Mouse (Mus musculus) megakaryocyte, embryonic 14.5 days (primary cell): ENCODE results near the gene Grpr. TPM values are rescaled to one million over a fixed set of nuclear protein-coding genes. Genes with fewer than 3 reads are reported as not detected.

Source experiments
- H3K27me3 ChIP-seq: replicated peaks from 2 replicates; pipeline ENCODE3; 2012; ENCODE audit warnings: inconsistent platforms
- H3K36me3 ChIP-seq: replicated peaks from 2 replicates; pipeline ENCODE3; 2012; ENCODE audit warnings: low read length, inconsistent platforms, mixed read lengths
- H3K4me1 ChIP-seq: 2 replicates; pipeline ENCODE4 v1.6.1; 2012; ENCODE audit warnings: inconsistent platforms
- H3K4me3 ChIP-seq: replicated peaks from 2 replicates; pipeline ENCODE3; 2012; ENCODE audit warnings: moderate library complexity, mild to moderate bottlenecking, inconsistent platforms
- H3K9me3 ChIP-seq: 2 replicates; pipeline ENCODE4 v1.6.1; 2012; ENCODE audit warnings: inconsistent platforms
- FLI1 ChIP-seq: IDR thresholded peaks from 2 replicates; pipeline ENCODE4 v1.6.1; 2012; ENCODE audit warnings: low read length, inconsistent platforms, mixed read lengths
- GATA1 ChIP-seq: IDR thresholded peaks from 3 replicates; pipeline ENCODE4 v1.6.1; 2012; ENCODE audit warnings: mixed read lengths, low read length, inconsistent platforms, borderline replicate concordance
- polyA plus RNA-seq: library from polyadenylated mRNA; stranded (reverse); fragments of >175 nt; gene quantifications from 2 replicates; pipeline ENCODE4 v1.2.3, GENCODE M21; 2012; ENCODE audit warnings: low replicate concordance; ENCODE audit not compliant: insufficient read depth

Grpr gene
- polyA plus RNA-seq = not detected in 2 replicates

DNA sequence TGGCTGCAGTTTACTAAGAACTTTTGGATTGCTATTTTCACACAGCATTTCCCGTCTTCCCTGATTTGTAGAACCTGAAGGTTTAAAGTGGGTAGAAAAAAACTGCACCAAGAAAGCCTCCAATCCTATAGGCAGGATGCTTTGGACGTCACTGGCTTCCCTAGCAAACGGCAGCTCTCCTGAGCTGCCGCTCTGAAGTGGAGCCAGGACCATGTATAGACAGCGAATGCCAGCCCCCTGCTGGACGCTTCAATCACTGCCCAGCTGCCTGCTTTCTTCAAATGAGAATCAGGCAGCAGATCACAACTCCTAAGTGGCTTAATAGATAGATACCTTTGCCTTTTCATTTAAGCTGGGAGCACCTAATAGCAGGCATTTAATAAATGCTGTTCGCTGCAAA lies at the start of gene Grpr:
Gene Grpr, minus strand, starts transcription at position 12 of the 400 bp plus-strand sequence.
- Histone ChIP-seq H3K36me3 (no peaks in the 10 kb centered on the region), H3K4me1 (no peaks in the 10 kb centered on the region), H3K4me3 (no peak within 1 kb of the TSS), H3K27me3 (peaks cover 15% of the 10 kb centered on the region), H3K9me3 (no peaks in the 10 kb centered on the region)
- TF ChIP-seq FLI1 = no peak
- TF ChIP-seq GATA1 = no peak

DNA sequence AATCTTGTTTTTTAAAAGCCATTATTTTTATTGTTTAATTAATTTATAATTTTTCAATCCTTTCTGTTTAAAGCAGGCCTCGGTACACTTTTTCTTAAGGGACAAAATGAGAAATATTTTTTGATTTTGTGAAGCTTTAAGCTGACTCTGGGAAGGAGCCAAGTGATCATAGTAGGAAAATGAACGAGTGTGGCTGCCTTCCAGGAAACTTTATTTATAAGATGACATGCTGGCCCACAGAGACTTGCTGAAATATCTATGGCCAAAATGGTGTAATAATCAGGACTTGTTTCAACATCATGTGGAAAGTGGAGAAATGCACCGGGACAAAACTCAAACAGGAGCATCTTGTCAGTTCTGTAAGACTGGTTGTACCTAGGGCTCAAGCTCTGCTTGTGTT lies 11.0 kb upstream of the Grpr start:
- H3K9me3 ChIP-seq = no peaks in the 10 kb centered on the region
- no peaks in the 10 kb centered on the region for H3K4me1 ChIP-seq
- H3K27me3 ChIP-seq = peaks cover 2% of the 10 kb centered on the region
- TF ChIP-seq GATA1 (no peak), FLI1 (no peak)
- no peak overlapping the region for H3K4me3 ChIP-seq
- no peaks in the 10 kb centered on the region for H3K36me3 ChIP-seq

DNA sequence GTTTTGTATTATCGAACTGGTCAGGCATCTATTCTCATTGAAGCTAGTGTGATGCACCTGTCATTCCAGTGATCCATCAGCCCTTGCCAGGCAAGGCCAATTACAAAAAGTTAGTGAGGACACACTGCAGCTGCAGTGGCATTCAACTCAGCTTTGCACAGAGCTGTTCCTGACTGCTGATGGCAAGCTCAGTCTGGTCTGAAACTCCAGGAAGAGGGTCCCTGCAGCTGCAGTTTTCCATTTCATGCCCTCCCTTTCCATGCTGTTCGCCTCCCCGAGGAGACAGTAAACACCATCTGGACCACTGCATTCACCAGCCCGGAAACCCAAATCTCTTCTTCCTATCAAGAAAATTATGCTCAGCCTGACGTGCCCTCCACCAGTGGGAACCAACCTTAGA lies 2.4 kb downstream of the Grpr start:
- TF ChIP-seq FLI1 (no peak), GATA1 (no peak)
- H3K36me3 ChIP-seq = no peaks in the 10 kb centered on the region
- no peaks in the 10 kb centered on the region for H3K9me3 ChIP-seq

DNA sequence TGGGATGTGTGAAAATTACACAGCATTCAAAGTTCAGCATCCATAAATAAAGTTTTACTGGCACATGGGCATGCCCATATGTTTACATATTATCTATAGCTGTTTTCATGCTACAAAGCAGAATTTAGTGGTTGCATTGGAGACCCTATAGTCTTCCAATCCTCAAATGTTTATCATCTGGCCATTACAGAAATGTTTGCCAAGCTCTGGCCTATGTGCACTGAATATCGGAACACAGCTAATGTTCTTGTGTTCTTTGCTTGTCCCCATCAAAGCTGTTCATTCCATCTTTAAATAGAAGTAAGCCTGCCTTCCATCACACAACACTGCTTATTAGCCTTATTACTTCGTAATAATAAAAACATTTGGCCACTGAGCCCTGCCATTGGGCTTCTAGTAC lies 16.6 kb downstream of the Grpr start:
- no peaks in the 10 kb centered on the region for H3K9me3 ChIP-seq
- no peaks in the 10 kb centered on the region for H3K4me1 ChIP-seq
- no peak overlapping the region for H3K4me3 ChIP-seq
- TF ChIP-seq FLI1 = no peak
- no peak for TF ChIP-seq GATA1
- no peaks in the 10 kb centered on the region for H3K36me3 ChIP-seq
- H3K27me3 ChIP-seq = no peaks in the 10 kb centered on the region

More for the DNA sequence above, 2.4 kb downstream of the Grpr start:
- Histone ChIP-seq H3K4me1 (no peaks in the 10 kb centered on the region), H3K4me3 (no peak overlapping the region), H3K27me3 (peaks cover 11% of the 10 kb centered on the region)

DNA sequence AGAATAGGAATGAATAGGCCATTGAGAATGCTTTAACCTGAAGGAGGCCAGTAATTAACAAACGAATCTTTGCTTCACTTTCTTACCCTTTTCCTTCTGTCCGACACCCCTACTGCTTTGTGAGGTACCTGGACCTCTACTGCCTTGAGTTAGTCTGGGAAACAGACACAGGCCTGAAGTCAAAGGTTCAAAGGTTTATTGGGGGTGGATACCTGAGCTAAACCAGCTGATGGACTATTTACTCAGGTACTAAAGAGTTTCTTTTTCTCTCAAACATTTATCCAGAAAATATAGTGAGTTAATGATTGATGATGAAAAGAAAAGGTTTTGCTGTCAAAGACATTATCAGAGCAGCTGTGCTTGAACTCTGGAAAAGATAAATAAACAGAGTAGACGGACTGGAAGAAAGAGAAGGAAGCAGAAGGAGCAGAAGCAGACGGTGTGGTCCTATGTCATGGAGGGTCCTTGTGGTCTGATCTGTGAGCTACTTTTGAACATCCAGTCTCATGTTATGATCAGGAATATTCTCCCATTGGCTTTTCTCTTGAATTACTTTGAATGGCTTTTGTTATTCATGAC lies 30.4 kb downstream of the Grpr start:
- TF ChIP-seq GATA1 = no peak
- no peak for TF ChIP-seq FLI1
- no peaks in the 10 kb centered on the region for H3K4me1 ChIP-seq
- H3K4me3 ChIP-seq = no peak overlapping the region
- H3K36me3 ChIP-seq = no peaks in the 10 kb centered on the region
- H3K9me3 ChIP-seq = no peaks in the 10 kb centered on the region
- peaks cover 7% of the 10 kb centered on the region for H3K27me3 ChIP-seq

DNA sequence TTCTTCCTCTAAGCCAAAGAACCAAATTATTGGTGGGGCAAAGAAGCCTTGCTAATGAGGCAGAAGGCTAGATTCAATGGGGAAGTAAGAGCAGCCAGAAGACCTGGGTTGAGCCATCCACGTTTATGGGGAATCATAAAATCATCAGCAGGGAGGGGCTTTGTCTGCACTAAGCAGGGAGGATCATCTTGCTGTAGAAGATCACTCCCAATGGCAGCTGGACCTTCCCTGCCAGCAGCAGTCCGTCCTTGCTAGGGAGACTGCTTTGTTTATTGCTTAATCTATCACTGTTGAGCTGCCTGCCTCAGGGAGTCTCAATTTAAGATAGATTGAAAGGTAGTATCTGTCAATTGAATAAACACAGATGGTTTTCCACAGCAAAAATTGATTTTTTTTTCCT lies 37.7 kb downstream of the Grpr start:
- H3K27me3 ChIP-seq = peaks cover 10% of the 10 kb centered on the region
- no peaks in the 10 kb centered on the region for H3K36me3 ChIP-seq
- TF ChIP-seq GATA1 = no peak
- no peak for TF ChIP-seq FLI1
- H3K4me1 ChIP-seq = no peaks in the 10 kb centered on the region
- no peaks in the 10 kb centered on the region for H3K9me3 ChIP-seq
- H3K4me3 ChIP-seq = no peak overlapping the region

DNA sequence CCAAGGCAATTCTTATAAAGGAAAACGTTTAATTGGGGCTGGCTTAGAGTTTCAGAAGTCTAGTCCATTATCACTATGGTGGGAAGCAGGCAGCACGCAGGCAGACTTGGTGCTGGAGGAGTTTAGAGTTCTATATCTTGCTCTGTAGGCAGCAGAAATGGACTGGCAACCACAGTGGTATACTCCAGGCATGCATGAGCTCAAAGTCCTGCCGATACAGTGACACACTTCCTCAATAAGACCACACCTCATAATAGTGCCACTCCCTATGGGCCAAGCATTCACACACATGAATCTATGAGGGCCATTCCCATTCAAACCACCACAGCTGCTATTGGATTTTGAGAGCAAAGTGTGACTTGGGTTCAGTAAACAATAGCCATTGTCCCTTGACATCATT lies 47.4 kb downstream of the Grpr start:
- Histone ChIP-seq H3K27me3 (peaks cover 5% of the 10 kb centered on the region), H3K36me3 (no peaks in the 10 kb centered on the region), H3K4me3 (no peak overlapping the region), H3K9me3 (peaks cover 1% of the 10 kb centered on the region), H3K4me1 (no peaks in the 10 kb centered on the region)
- TF ChIP-seq GATA1 (no peak), FLI1 (no peak)

Other genes starting within 250 kb of the Grpr start
- gene Rnf138rt1, start 211.7 kb upstream of the Grpr start, polyA plus RNA-seq = not detected in 2 replicates